Mouse (Mus musculus) frontal cortex, postnatal 14 days (tissue): ENCODE measurements around the gene Hspe1.

Experiments
- DNase-seq, 2 experiments: peaks; one replicate each; pipeline ENCODE4 v3.0.0; 2022; ENCODE audit warnings: low spot score in 2 of 2

Gene Hspe1

GRCm38 (mm10) chr1:55134301-55134700, 46.4 kb downstream of the Hspe1 start:
- DNase-seq = no peak

- no peak for DNase-seq
Measured at GRCm38 (mm10) chr1:55135846-55136245, 47.9 kb downstream of the Hspe1 start.
